Mouse (Mus musculus) small intestine, adult 2 months (tissue): ENCODE data around the gene Ephx1. TPM values are rescaled to one million over a fixed set of nuclear protein-coding genes. Genes with fewer than 3 reads are reported as not detected.

ENCODE experiments used
- H3K27ac ChIP-seq: fragments of 200-500 bp; 2 replicates; pipeline ENCODE4 v1.5.1; 2012; ENCODE audit warnings: low read depth, low read length, control low read depth, inconsistent platforms; ENCODE audit not compliant: insufficient read depth
- H3K27me3 ChIP-seq: fragments of 200-500 bp; 2 replicates; pipeline ENCODE4 v1.6.1; 2012; ENCODE audit warnings: mild to moderate bottlenecking, moderate library complexity, low read length, inconsistent platforms; ENCODE audit not compliant: control insufficient read depth, insufficient read depth
- H3K36me3 ChIP-seq: fragments of 200-500 bp; 2 replicates; pipeline ENCODE4 v1.6.1; 2012; ENCODE audit warnings: mild to moderate bottlenecking, low read length, control low read depth, inconsistent platforms; ENCODE audit not compliant: control insufficient read depth, insufficient read depth
- H3K4me1 ChIP-seq: fragments of 200-500 bp; 2 replicates; pipeline ENCODE4 v1.6.1; 2012; ENCODE audit warnings: low read length, inconsistent platforms, mixed read lengths; ENCODE audit not compliant: control insufficient read depth, insufficient read depth, insufficient read length
- H3K4me3 ChIP-seq: fragments of 200-500 bp; 2 replicates; pipeline ENCODE4 v1.5.1; 2012; ENCODE audit warnings: low read depth, mild to moderate bottlenecking, control low read depth, inconsistent platforms, low read length, moderate library complexity
- CTCF ChIP-seq: fragments of 200-500 bp; IDR thresholded peaks from 2 replicates; pipeline ENCODE4 v1.5.1; 2012; ENCODE audit warnings: low read depth, mild to moderate bottlenecking, control low read depth, inconsistent platforms, low read length, moderate library complexity, mixed read lengths; ENCODE audit not compliant: insufficient replicate concordance, insufficient read length; ENCODE audit errors: extremely low read depth
- POLR2A ChIP-seq: fragments of 200-500 bp; IDR thresholded peaks from 2 replicates; pipeline ENCODE4 v1.6.1; 2012; ENCODE audit warnings: low read depth, mild to moderate bottlenecking, control low read depth, inconsistent platforms, low read length, moderate library complexity
- WGBS: fragments of 180-500 bp; shearing (Covaris S2); methylation state at CpG from one replicate; pipeline ENCODE4 v1.1.7; 2018; 5-methylcytosine and 5-hydroxymethylcytosine counted together
- polyA plus RNA-seq: library from polyadenylated mRNA; depleted of rRNA; stranded (reverse); fragments of >200 nt; gene quantifications from 2 replicates; pipeline ENCODE4 v1.2.3, GENCODE M21; 2012

Ephx1 gene
- polyA plus RNA-seq, 1 experiment: 10.0 TPM

DNA sequence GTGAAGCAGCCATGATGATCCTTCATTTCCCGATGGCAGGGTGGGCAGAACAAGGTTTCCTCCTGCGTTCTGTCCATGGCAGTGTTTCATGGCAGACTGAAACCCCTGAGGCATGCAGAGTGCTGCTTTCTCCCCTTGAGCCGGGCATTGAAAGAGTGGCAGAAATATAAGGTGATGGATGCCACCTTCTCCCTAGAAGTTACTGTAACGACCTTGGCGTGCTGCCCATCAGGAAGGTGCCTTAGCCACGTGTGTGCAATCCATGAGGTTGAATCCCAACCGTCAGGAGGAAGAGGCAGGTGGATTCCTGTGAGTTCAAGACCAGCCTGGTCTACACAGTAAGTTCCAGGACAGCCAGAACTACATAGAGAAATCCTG, 773 bp upstream of the Ephx1 start:
- Histone ChIP-seq H3K36me3 (no peaks in the 10 kb centered on the region), H3K27me3 (no peaks in the 10 kb centered on the region), H3K27ac (no peak overlapping the region), H3K4me1 (peaks cover 12% of the 10 kb centered on the region), H3K4me3 (no peak overlapping the region)
- 45% methylated on average over 7 of the region's 7 CpGs for WGBS
- TF ChIP-seq POLR2A (no peak), CTCF (no peak)

DNA sequence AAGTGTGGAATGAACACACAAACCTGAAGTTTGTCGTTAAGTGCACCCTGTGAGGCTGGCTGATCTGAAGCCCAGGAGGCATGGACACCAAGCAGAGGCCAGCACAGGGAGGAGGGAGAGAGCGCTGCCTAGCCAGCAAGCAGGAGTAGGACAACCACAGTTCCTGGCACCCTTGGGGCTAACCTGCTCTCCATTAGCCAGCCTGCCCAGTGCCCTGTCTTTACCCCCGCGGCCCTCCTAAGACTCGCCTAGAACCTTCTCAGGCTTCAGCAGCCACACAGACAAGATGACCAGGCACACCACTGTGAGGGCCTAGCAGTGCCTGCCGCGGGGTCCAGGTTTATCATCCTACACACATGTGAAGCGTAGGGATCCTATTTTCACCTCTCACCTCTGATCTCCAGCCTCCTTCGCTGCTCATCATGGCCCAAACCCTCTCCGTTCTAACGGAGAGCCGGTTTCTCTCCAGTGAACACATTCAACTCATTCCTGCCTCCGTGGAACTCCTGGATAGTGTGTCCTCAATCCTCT, 2.7 kb downstream of the Ephx1 start:
- Histone ChIP-seq H3K27ac (no peak overlapping the region), H3K4me1 (peaks cover 30% of the 10 kb centered on the region), H3K27me3 (no peaks in the 10 kb centered on the region), H3K36me3 (no peaks in the 10 kb centered on the region), H3K4me3 (no peak overlapping the region)
- TF ChIP-seq POLR2A (no peak), CTCF (no peak)
- 81% methylated on average over 13 of the region's 13 CpGs for WGBS

DNA sequence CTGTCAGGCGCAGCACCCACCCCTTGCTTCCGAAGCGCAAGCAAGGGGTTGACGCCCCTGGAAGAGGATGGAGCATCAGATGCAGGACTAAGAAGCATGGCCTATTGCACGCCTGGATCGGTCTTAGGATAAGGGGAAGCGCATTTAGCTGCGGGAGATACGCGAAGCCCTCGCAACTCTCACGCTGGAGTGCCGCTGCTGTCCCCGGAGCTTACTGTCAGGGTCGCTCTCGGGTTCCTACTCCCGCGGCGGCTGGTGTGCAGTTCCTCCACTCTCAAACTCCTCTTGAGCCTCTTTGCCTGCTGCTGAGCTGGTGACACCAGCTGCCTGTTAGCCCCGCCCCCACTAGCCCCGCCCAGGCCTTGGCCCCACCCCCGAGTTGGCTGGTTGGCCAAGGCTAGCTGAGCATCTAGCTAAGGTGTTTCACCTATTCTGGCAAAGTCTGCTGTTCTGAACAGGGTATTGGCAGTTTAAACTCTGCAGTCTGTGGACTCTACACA, 3.4 kb downstream of the Ephx1 start:
- Histone ChIP-seq H3K4me3 (peak overlapping the region; percentile 76), H3K27me3 (no peaks in the 10 kb centered on the region), H3K36me3 (no peaks in the 10 kb centered on the region), H3K4me1 (peaks cover 30% of the 10 kb centered on the region), H3K27ac (peak overlapping the region; percentile 60)
- TF ChIP-seq CTCF (no peak), POLR2A (peak; percentile 71)
- WGBS: 1% methylated on average over 22 of the region's 22 CpGs

DNA sequence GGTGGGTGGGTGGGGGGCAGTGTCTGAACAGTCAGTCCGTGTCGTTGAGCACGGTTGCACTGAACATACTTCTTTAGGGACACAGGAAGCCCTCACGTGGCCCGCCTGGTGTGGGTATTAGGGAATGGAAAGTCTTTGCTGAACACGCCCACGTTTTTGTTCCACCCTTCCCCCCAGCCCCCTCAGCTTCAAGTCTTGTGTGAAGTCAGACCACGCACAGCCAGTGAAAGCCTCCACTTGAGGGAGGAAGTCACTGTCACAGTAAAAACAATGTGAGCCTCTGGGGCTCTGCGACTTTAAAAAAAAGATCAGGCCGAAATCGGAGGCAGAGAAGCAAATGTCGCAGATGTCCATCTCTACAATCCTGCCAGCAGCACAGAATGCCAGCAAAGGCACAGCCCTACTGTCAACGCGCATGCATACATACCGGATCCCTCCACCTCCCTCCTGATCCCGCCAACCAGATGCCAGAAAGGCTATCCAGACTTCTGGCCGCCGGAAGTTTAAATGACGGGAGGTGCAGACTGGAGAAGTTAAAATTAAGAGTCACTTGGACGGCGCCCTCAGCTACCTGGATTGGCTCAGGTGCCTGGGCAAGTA, 4.1 kb downstream of the Ephx1 start:
- peak overlapping the region; percentile 76 for H3K4me3 ChIP-seq
- H3K27me3 ChIP-seq: no peaks in the 10 kb centered on the region
- H3K4me1 ChIP-seq: peaks cover 30% of the 10 kb centered on the region
- TF ChIP-seq POLR2A: no peak
- no peak for TF ChIP-seq CTCF
- H3K27ac ChIP-seq: peak overlapping the region; percentile 86
- H3K36me3 ChIP-seq: no peaks in the 10 kb centered on the region
- WGBS: 3% methylated on average over 21 of the region's 21 CpGs

DNA sequence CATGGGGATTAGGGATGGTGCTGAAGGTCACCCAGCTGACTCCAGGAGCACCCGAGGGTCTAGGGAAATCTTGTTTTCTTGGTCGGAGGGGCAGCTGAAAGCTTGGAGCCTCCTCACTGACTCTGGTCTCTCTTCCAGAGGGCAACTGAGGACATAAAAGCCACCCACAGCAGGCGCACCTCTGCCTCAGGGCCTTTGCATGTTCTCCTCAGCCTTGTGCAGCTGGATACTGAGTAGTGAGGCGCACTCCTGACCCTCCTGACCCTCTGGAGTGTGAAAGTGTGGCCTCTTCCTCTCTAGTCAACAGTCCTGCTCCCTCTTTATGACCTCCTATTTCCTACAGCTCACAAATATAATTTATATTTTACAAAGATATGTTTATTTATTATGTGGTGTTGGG, 4.7 kb downstream of the Ephx1 start:
- H3K4me3 ChIP-seq: peak overlapping the region; percentile 3; the same call in 1 of the 2 replicates
- WGBS: 34% methylated on average over 4 of the region's 4 CpGs

DNA sequence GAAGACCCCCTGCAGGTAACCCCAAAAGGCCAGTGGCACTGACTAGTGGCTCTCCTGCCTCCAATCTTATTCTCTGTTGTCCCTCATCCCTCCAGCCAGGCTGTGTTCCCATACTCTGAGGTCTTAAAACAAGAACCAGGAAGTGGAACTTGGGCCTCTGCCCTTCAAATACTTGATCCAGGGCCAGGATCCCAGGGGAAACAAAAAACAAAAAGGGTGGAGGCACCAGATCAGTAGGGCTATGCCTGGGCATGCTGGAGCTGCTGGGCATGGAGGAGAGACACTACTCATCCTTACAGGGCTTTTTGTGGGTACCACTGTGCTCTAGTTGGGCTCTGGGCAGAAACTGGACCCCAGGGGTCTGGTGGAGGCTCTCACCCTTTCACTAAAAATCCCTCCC, 5.1 kb downstream of the Ephx1 start:
- Histone ChIP-seq H3K4me1 (peaks cover 25% of the 10 kb centered on the region), H3K4me3 (no peak overlapping the region), H3K27ac (peak overlapping the region; percentile 83), H3K27me3 (no peaks in the 10 kb centered on the region), H3K36me3 (no peaks in the 10 kb centered on the region)
- no peak for TF ChIP-seq CTCF
- no peak for TF ChIP-seq POLR2A

More for the DNA sequence above, 4.7 kb downstream of the Ephx1 start:
- Histone ChIP-seq H3K27ac (peak overlapping the region; percentile 83), H3K4me1 (peaks cover 25% of the 10 kb centered on the region), H3K36me3 (no peaks in the 10 kb centered on the region), H3K27me3 (no peaks in the 10 kb centered on the region)
- TF ChIP-seq CTCF: no peak
- TF ChIP-seq POLR2A: no peak

DNA sequence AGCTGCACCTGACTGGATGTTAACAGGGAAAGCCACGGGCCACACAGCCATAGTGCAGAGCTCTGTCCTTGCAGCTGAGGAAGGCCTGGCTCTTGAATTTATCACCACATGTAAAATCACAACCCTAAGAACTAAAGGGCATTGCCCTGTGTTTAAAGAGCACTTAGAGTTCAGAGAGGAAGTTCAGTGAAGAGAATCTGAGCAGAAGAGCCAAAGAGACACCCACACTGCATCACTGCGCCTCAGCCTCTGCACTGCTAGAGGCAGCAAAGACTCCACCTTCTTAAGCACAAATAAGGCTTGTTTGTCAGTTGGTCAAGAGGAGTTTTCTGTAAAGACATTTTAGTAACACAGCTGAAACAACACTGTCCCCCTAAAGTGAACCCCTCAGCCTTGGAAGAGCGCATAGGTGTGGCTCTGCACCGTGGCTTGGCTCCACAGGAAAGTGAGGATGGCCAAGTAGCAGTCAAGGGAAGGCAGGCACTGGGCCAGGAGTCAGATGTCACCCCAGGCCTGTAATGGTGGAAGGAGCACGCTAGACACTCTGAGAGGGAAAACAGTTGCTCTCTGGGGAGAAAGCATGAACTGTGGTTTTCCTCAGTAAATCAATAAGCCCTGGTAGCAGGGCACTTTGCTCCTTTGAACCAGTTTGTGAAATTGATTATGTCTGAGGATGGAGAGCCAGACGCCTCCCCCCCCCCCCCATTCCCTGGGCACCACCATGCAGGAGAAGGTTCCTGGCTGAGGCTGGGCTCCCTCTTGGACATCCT, 5.8 kb downstream of the Ephx1 start:
- TF ChIP-seq POLR2A (no peak), CTCF (no peak)
- Histone ChIP-seq H3K36me3 (no peaks in the 10 kb centered on the region), H3K4me1 (peaks cover 31% of the 10 kb centered on the region), H3K4me3 (no peak overlapping the region), H3K27me3 (no peaks in the 10 kb centered on the region), H3K27ac (peak overlapping the region; percentile 83)
- 43% methylated on average over 6 of the region's 6 CpGs for WGBS
